Mouse (Mus musculus) megakaryocyte, embryonic 14.5 days (primary cell): ENCODE data around the gene Crebbp.

Experiments used
- FLI1 ChIP-seq: IDR thresholded peaks from 2 replicates; pipeline ENCODE4 v1.6.1; 2012; ENCODE audit warnings: low read length, inconsistent platforms, mixed read lengths
- GATA1 ChIP-seq: IDR thresholded peaks from 3 replicates; pipeline ENCODE4 v1.6.1; 2012; ENCODE audit warnings: mixed read lengths, low read length, inconsistent platforms, borderline replicate concordance

- TF ChIP-seq GATA1 (no peak), FLI1 (no peak)
Observed at GRCm38 (mm10) chr16:4199566-4199965, 14.2 kb downstream of the Crebbp start.
